Mouse (Mus musculus) gonadal fat pad, adult 2 months (tissue): ENCODE results near the gene Mrpl45. TPM values are rescaled to one million over a fixed set of nuclear protein-coding genes. Genes with fewer than 3 reads are reported as not detected.
"Not testable (repeated sequence)": the region's sequence is repeated elsewhere in the genome, so short reads cannot be mapped to it uniquely, and the experiment has no call there.

Source experiments
- DNase-seq: peaks from one replicate; pipeline ENCODE4 v3.0.0-alpha.2; 2012; ENCODE audit warnings: low read depth
- polyA plus RNA-seq: library from polyadenylated mRNA; depleted of rRNA; stranded (reverse); fragments of >200 nt; gene quantifications from 2 replicates; pipeline ENCODE4 v1.2.3, GENCODE M21; 2012

Gene Mrpl45
- polyA plus RNA-seq, 1 experiment, result 12.3 TPM

- DNase-seq, result no peak
Measured at GRCm38 (mm10) chr11:97333044-97333443, 17.5 kb downstream of the Mrpl45 start.

- DNase-seq, result no peak
Measured at GRCm38 (mm10) chr11:97333896-97334295, 18.4 kb downstream of the Mrpl45 start.

GRCm38 (mm10) chr11:97334400-97334799 is 18.9 kb downstream of the Mrpl45 start:
- DNase-seq, result no peak

GRCm38 (mm10) chr11:97336238-97336637 is 20.7 kb downstream of the Mrpl45 start:
- no peak for DNase-seq

GRCm38 (mm10) chr11:97336751-97337345 is 21.3 kb downstream of the Mrpl45 start:
- DNase-seq, result no peak

GRCm38 (mm10) chr11:97337363-97337762 is 21.8 kb downstream of the Mrpl45 start:
- DNase-seq, result no peak

- DNase-seq, result no peak
Measured at GRCm38 (mm10) chr11:97338302-97338976, 22.9 kb downstream of the Mrpl45 start.

GRCm38 (mm10) chr11:97338977-97339315 is 23.4 kb downstream of the Mrpl45 start:
- DNase-seq, result no peak

- DNase-seq, result no peak
Measured at GRCm38 (mm10) chr11:97343175-97343574, 27.7 kb downstream of the Mrpl45 start.

- no peak for DNase-seq
Measured at GRCm38 (mm10) chr11:97343619-97344018, 28.1 kb downstream of the Mrpl45 start.

- no peak for DNase-seq
Measured at GRCm38 (mm10) chr11:97345446-97345845, 29.9 kb downstream of the Mrpl45 start.

- DNase-seq, result no peak
Measured at GRCm38 (mm10) chr11:97346383-97346782, 30.9 kb downstream of the Mrpl45 start.

- no peak for DNase-seq
Measured at GRCm38 (mm10) chr11:97347291-97347690, 31.8 kb downstream of the Mrpl45 start.

GRCm38 (mm10) chr11:97350035-97350434 is 34.5 kb downstream of the Mrpl45 start:
- no peak for DNase-seq

GRCm38 (mm10) chr11:97352027-97352684 is 36.6 kb downstream of the Mrpl45 start, which contains the start of gene Gpr179:
TSS of gene Gpr179 (minus strand) at chr11:97352077.
- DNase-seq, result no peak

- DNase-seq, result no peak
Measured at GRCm38 (mm10) chr11:97352935-97353597, 37.5 kb downstream of the Mrpl45 start.

- DNase-seq, result no peak
Measured at GRCm38 (mm10) chr11:97354646-97355045, 39.1 kb downstream of the Mrpl45 start.

- DNase-seq, result no peak
Measured at GRCm38 (mm10) chr11:97355247-97355646, 39.7 kb downstream of the Mrpl45 start.

- not testable (repeated sequence) for DNase-seq
Measured at GRCm38 (mm10) chr11:97357663-97358062, 42.1 kb downstream of the Mrpl45 start.

GRCm38 (mm10) chr11:97361948-97362648 is 46.6 kb downstream of the Mrpl45 start, which contains the start of gene Socs7:
TSS of gene Socs7 (plus strand) at chr11:97362551.
- no peak for DNase-seq

GRCm38 (mm10) chr11:97362649-97362942 is 47.1 kb downstream of the Mrpl45 start:
- DNase-seq, result no peak
